Mouse (Mus musculus) c-Kit-positive CD71-positive TER-119-positive erythroid progenitor cells, embryonic 14.5 days (primary cell): ENCODE measurements at regions not wholly inside any gene's neighbourhood (a gene's known extent, or its start where the extent isn't known, plus 50 kb on each side); places are given as distances from the start of the nearest gene placed in this dataset.

ENCODE experiments used
- DNase-seq: peaks from one replicate; pipeline ENCODE4 v3.0.0-alpha.2; 2013; ENCODE audit warnings: low spot score

DNA sequence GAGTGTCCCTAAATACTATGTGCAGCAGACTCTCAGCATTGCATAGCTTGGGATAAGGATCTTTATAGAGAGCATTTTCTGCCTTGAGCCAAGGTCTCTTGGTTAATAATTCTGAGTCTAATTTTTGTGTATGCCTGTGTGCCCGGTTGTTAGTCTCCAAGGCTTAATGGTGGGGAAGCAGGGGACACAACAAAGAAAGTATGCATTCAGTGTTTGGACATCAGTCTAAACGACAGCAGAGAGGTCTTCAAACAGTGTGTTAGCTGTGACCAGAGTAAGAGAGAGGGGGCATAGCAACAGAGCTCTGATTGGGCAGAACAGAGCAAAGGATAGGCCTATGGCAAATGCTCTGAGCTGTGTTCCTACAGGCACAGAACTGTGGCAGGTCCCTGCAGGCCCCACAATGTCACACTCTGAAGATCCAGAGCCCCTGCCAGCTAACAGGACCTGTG, 522.7 kb upstream of the Tnp1 start:
- DNase-seq, result no peak

DNA sequence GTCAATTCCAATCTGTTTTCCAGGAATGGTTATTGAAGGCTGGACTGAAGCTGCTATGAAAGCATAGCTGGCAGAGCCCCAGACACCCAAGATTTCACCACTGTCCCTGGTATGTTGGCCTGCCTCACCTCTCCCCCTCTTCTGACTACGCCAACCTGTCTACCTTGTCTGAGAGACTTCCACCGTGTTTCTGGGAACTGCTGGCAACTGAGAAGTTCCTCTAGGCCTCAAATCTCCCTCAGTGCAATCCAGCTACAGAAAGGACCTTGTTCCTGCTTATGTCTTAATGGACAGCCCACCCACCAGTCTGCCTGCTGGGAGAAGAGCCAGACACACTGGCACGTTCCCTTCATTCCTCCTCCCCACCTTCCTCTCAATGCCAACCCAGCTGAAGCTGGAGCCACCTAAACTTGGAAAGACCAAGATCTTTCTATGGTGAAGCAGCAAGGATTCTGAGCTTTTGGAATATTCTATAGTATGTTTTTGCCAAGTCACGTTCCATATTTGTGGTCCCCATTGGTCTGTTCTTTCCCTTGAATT, 520.1 kb upstream of the Tnp1 start:
- DNase-seq, result no peak

DNA sequence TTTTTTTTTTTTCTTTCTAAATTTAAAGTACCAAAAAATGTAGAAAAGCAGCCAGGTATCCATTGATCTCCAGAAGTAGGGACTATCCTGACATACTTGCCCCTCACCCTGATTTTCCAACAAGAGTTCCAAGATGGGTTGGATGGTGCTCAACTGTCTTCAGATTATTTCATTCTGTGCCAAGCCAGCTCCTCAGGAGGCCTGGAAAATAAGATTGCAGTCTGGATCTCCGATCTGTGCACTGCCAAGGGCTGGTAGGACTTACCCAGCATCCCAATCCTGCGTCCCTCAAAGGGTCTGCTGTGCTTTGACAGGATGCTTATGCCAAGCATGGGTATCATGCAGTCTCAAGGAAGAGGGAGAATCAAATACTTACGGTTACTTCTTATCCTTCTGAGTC, 517.8 kb upstream of the Tnp1 start:
- no peak for DNase-seq

DNA sequence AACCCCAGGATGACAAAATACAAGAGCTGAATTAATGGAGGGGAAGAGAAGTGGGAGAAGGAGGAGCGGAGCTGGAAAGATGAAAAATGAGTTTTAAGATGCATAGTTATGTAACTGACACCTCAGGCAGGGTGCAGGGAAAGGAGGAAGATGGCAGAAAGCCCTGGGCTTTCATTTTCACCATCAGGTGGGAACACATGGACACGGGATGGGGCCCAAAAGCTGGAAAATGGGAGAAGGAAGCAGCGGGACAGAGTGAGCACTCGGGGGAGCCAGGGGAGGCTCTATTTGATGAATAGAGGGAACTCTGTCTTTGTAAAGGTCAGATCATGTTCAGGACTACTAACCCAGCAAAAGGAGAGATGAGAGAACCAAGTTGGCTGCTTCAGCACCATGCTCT, 516.6 kb upstream of the Tnp1 start:
- DNase-seq, result no peak

DNA sequence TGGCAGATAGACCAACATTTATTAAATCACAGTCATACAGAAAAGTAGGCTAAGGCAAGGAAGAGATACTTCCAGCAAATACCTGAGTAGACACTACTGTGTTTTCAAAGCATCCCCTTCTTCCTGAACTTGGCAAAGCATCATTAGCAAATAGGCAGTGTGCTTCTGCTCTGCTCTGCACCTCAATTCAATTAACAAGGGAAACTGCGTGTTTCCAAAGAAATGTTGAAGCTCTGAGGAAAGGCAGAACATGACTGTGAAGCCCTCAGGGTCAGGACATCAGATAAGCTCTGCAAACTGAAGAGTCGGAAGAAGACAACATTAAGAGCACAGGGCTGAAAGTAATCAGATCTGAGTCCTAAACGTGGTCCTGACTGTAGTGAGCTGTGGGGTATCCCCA, 516.1 kb upstream of the Tnp1 start:
- no peak for DNase-seq

DNA sequence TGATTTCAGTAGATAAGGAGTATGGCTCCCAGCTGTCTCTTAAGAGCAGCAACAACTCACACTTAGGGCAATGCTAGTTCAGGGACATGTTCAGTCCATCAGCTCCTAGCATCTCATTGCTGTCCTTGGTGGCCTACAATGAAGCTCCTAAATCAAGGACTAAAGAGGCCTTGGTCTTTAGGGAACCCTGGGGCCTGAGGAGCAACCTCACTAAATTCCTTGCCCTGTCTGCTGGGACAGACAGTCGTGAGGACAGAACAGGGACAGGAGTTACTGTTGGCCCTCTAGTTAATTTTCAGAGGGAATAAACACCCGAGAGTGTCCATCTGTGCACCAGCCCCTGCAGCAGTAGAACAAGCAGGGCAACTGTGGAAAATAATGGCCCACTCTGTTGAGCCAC, 514.6 kb upstream of the Tnp1 start:
- DNase-seq, result no peak

DNA sequence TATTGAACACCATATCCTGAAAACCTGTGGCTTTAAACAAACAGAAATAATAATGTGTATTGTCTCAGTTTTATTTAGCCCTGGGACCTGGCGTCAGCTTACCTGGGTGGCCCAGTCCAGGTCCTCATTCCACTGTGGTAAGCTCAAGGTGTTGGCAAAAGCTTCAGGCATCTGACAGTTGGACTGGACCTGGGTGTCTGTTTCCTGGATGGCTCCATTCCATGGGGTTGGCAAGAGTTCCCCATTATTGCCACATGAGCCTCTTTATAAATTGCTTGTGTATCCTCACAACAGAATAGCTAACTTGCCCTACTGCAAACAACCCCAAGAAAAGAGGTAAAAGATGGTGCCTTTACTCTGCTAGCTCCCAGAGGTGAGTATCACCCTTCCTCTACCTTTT, 512.9 kb upstream of the Tnp1 start:
- DNase-seq, result no peak

DNA sequence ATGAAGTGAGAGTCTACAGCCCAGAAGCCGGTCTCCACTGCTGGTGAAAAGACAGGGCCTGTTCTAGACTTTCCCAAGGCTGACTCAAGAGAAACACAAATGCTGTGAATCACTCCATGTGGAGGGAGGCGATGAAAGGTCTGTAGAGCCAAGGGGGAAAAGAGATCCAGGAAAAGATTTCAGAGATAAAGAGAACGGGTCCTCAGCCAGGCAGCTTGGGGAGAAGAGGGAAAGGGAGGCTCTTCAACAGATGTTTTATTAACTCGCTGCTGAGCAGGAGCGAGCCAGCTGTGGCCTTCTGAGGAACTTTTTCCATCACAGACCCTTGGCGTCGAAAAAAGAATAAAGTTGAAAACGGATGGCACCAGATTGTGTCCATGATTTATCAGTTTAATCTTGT, 500.7 kb upstream of the Tnp1 start:
- DNase-seq, result no peak

DNA sequence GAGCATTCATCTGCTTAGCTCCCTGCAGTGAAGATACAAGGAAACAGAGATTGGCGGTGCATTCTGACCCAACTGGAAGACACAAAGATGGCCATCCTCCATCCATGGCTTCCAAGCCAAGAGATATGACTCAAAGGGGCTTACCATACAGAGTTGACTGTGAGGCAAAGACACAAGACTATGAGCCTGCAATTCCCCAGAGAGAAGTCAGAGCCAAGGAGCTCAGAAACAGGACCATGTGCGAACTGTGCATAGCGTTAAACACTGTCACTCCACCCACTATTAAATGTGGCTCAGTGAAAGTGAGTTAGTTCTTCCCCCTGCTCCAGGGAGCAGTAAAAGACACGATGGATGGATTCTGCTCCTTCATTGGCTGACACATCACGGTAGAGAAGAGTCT, 500.1 kb upstream of the Tnp1 start:
- DNase-seq, result no peak

DNA sequence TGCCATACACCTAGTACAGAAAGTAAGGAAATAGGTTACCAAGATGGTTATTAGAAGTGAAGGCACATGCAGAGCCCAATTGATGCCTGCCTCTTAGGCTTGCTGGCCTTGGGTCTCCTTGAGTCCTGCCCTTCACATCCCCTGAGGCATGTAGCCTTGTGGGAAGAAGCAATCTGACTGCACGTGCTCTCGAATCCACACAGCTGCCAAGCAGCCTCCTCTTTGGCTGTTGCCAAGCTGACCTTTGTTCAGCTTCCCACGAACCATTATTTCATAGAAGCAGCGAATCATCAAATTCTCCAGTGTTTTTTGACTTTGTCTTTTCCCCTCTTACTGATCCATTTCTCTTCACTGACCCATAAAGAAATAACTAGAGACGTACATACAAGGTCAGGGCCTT, 498.1 kb upstream of the Tnp1 start:
- no peak for DNase-seq

DNA sequence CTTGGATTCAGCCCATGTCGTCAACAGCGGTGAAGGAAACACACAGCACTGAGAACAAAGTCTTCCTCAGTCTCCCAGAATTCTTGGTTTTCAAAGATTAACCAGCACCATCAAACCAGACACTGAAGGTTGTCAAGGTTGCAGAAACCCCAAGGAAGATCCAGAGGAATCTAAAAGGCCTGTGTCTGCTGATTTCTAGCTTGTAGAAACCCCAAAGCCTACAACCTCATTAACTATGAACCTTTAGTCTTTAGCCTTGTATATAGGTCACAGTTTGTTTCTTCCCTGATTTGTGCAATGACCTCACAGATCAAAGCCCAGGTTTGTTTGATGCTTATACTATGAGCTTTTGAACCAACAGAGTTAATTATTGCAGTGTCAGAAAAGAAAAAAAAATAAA, 497.1 kb upstream of the Tnp1 start:
- DNase-seq, result no peak

DNA sequence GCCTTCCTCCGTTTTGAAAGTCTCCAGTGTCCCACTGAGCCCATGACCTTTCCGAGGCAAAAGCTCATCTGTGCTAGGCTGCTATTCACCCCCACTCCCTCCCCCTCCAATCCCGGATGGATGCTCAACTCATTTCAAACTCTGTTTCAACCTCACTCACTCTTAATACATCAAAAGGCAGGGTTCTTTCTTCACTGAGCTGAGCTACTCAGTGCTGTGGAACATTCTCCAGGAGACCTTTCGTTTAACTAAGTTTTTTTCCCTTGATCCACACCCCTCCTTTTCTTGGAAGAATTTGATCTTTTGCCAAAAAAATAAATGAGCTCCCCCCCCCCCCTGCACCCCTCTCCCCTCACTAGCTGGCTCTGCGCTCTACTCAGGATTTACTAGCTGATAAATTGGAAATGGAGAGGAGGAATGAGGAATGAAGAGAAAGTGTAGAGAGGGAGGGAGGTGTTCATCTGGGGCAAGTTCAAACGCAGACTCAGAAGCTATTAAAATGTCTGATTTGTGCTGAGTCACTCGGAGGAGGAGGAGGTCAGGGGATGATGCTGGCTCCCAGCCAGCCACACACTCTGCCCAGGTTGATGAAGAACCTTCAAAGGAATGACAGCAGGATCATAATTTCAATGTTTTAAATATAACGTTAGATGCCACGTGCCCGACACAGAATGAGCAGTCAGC, 491.5 kb upstream of the Tnp1 start:
- no peak for DNase-seq

DNA sequence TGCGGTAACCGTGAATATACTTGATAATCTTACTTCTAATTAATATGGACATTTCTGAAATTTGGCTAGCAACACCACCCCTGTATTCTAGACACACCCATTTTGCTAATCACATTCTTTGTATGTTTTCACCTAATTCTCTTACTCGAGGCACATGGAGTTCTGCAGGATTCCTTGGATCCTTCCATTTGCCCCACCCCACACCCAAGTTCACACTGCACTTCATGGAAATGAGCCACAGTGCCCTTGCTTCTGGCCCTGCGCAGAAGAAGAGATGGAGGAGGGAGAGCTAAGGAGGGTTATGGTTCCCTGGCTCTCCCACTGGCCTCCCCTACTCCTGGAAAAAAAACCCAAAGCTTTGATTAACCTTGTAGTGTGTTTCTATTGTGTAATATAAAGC, 487.9 kb upstream of the Tnp1 start:
- DNase-seq, result no peak

DNA sequence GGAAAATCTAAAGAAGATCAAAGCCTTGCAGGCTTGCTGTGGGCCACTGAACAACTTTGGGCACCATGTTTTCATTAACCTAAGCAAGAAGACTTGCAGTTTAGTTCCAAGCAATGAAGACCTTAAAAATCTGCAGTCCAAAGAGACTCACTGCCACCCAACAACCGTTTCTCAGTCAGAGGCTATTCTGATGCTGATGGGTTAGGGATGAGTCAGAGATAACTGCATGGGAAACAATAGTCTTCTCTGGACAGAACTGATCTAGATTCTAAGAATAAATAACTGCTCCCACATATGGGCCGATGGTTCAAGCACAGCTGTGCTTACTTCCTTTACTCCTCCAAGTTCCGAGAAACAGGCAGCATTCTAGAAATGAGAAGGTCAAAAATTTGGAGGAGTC, 485.0 kb upstream of the Tnp1 start:
- no peak for DNase-seq

DNA sequence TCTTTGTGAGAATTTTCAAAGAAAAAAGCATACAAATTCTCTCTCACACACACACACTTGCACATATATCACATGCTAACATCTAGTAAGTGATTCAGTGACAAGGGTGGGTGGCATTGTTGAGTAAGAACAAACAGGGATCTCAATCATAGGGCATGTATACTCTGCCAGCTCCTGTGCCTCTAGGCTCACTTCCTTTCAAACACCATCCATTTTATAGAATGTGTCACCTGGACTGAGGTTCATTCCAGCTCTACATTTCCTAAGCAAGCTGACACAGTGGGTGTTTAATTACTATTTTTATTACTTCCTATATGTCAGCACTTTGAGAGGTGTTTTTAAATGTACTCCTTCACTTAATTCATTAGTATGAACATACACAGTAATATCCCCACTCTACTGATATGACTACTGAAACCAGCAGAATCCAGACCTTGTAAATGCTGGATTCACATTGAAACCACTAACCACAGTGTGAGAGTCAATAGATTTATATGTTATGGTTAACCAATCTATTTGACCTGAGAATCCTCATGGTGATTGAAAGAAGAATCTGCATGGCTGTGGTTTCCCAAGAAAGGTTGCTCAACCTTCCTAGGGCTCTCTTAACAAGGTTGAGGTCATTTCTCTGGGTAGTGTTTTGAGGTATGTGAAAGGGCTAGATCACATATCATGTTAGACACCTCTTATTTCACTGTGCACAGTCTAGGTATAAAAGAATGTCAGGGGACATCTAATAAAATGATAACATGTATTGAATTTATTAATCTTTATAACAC, 480.5 kb upstream of the Tnp1 start:
- no peak for DNase-seq

DNA sequence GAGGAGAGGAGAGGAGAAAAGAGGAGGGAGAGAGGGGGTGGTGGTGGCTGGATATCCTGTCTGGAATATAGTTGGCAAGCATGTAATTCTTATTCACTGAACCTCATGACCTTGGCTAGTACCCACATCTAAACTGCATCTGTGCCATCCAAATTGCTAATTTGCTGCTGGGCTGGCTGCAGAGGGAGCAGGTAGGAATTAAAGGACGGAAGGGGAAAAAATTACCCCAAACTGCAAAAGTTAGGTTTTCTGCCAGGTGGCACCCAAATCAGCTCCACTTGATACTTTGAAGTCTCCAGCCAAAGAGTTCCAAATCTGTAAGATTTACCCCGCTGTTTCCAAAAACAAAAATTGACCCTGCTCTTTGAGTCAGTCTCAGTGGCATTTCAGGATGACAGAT, 466.2 kb upstream of the Tnp1 start:
- no peak for DNase-seq

DNA sequence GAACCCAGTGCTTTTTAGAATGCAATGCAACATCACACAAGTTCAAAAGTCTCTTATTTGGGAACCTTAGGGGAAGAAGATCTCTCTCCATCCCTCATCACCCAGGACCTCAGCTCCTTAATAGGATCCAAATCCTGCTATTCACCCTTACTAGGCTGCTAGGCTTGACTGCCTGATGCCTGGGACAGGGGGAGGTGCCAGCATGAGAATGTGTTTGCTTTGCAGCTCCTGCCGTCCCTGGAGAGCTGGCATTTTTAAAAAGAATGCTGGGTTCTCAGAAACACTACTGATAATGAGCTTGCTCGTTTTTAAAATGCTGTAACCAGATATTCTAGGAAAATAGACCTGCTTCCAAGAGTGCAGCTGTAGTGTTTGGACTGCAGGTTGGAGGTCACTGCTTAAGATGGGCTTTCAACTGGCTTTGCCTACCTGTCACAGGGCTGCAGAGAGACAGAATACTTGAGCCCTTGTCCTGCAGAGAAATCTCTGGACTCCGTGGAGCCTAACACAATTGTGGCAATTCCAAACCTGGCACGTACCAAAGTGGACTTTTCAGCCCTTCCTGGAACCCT, 463.7 kb upstream of the Tnp1 start:
- no peak for DNase-seq

DNA sequence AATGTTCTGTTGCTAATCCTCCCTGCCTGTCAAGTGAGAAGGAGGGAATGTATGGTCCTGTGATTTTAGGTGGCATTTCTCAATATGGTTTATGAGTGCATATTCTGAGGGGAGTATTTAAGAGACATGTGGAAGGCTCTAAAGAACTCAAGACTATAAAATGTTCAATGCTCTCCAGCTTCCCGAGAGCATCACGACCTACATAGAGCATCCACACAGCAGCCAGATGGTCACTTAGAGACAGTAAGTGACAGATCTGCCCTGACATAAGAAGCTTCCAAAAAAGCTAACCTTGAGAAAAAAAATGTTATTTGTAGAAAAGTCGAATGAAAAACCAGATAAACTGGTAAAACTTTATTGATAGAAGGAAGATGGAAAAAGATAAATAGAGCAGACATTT, 444.9 kb upstream of the Tnp1 start:
- no peak for DNase-seq

DNA sequence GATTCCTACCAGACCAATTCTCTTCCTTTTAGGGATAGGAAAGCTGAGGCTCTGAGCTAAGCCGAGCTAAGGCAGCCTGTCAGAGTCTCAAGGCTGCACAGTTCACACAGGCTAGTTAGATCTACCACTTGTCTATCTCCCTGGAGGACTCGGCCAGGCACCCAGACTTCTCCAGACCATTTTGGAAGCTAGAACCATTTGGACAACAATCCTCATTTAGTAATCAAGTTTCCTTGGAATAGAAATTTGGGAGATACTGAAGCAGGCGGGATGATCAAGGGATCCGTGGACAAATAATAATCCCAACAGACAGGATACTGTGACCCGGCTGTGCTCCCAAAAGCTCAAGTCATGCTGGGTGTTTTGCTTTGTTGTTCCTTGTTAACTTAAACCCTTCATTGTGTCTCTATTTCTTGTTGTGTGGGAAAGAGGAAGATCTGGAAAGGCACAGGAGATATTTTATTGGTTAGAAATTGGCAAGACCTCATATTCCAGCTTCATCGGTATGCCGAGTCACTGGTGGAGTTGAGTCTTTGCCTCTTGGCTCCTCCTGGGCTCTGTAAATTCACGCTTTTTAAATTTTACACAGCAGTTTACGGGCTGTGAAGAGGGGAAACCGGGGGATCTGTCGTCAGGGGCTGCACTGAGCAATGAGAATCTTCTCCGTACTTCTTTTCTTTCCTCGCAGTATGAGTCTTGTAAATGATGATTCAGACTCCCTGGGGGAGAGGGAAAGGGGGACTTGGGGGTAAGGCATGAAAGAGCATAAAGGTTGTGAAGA, 444.2 kb upstream of the Tnp1 start:
- DNase-seq, result no peak

DNA sequence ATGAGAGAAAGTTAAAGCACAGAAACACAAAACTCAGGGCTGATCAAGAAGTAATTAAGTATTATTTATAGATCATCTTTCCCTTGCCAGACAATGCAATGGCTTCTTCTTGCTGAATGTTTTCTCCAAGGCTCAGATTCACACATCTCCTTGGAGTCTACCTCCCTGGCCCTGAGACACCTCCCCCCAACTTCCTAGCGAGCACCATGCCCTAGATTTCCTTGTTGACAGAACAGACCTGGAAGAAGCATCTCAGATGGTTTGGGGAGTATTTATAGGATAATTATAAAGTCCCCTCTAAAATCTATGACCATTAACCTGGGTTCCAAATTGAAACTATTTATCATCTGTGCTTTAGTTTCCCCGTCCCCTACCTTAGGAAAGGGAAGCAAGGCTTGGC, 441.6 kb upstream of the Tnp1 start:
- DNase-seq, result no peak

DNA sequence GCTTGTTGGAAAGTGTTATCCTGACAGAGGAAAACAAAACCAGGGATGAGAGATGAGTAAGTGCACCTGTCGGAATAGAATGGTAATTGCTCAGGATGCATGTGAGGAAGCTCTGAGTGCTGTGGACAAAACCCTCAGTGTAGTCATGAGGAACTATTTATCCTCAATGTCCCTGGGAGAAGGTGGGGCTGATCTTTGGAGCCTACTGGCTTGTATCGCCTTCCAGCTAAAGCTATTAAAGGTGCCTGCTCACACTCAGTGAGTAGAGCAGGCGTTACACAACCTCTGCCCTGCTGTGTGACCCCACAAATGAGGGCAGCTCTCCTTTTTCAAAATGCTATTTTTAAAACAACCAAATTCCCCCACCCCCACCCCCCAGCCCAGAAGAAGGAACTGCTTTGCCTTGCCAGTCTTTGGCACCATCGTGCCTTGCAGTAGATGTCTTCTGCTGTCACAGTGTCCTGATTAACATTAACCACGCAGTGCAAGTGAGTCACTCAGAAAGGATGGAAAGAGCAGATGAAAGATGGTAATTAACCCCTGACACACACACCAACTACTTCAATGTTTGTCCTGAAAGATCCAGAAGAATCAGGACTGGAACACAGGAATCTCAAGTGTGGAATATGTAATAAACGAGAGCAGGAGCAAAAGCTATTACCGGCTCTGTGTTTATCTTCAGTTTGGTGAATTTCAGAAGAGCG, 440.8 kb upstream of the Tnp1 start:
- no peak for DNase-seq
